Mouse (Mus musculus): ENCODE results near the gene Olfr1465. TPM values are rescaled to one million over a fixed set of nuclear protein-coding genes. Genes with fewer than 3 reads are reported as not detected.

Olfr1465 gene
- total RNA-seq (2021) = not detected
- polyA plus RNA-seq (2012; rRNA removed) = not detected in 2 replicates
- long read RNA-seq = 0 reads

- H3K9ac ChIP-seq (ENCODE audit: low read depth, low read length) = no peak within 1 kb of the TSS
Measured at GRCm38 (mm10) chr19:13315441-13315840, at the start of gene Olfr1465. Gene Olfr1465 (minus strand): TSS chr19:13315541.

GRCm38 (mm10) chr19:13361936-13362335 lies 46.6 kb upstream of the Olfr1465 start, which contains the start of gene Olfr1467:
Gene Olfr1467 (plus strand): TSS chr19:13362236.
- Histone ChIP-seq H3K4me1 (ENCODE audit: control insufficient read depth, insufficient read depth, low read length) (no peaks in the 10 kb centered on the region), H3K9ac (ENCODE audit: low read depth, low read length) (no peak within 1 kb of the TSS), H3K79me2 (replicated peaks; ENCODE audit: control insufficient read depth, insufficient read depth, low read length) (no peaks in the 10 kb centered on the region), H3K27ac (no peak within 1 kb of the TSS), H3K4me3 (no peak within 1 kb of the TSS), H3K27me3 (ENCODE audit: control insufficient read depth, insufficient read depth, low read length) (no peaks in the 10 kb centered on the region), H3K36me3 (ENCODE audit: control insufficient read depth, insufficient read depth, low read length) (no peaks in the 10 kb centered on the region)
- no peak for DNase-seq
- TF ChIP-seq POLR2A (IDR thresholded peaks at IDR 0.05; ENCODE audit: insufficient read depth, low read depth, low read length) (no peak), EP300 (IDR thresholded peaks at IDR 0.05; ENCODE audit: insufficient read depth, low read depth, low read length) (no peak), CTCF (IDR thresholded peaks at IDR 0.05) (no peak)
- 48% methylated on average over 2 of the region's 2 CpGs for WGBS
- intact Hi-C loops (cut with DNase I) = no loop called here

More at GRCm38 (mm10) chr19:13315441-13315840, at the start of gene Olfr1465:
- H3K27ac ChIP-seq = no peak within 1 kb of the TSS
- H3K79me2 ChIP-seq (replicated peaks; ENCODE audit: control insufficient read depth, insufficient read depth, low read length) = no peaks in the 10 kb centered on the region
- no peak within 1 kb of the TSS for H3K4me3 ChIP-seq
- no peaks in the 10 kb centered on the region for H3K27me3 ChIP-seq (ENCODE audit: control insufficient read depth, insufficient read depth, low read length)
- H3K36me3 ChIP-seq (ENCODE audit: control insufficient read depth, insufficient read depth, low read length) = no peaks in the 10 kb centered on the region
- intact Hi-C loops (cut with DNase I) = loop anchor here (5.0 kb wide), 1 partner anchor 33 kb away; no protein-coding TSS in a partner anchor
- TF ChIP-seq CTCF (IDR thresholded peaks at IDR 0.05) (no peak), POLR2A (IDR thresholded peaks at IDR 0.05; ENCODE audit: insufficient read depth, low read depth, low read length) (no peak), EP300 (IDR thresholded peaks at IDR 0.05; ENCODE audit: insufficient read depth, low read depth, low read length) (no peak)
- H3K4me1 ChIP-seq (ENCODE audit: control insufficient read depth, insufficient read depth, low read length) = no peaks in the 10 kb centered on the region
- DNase-seq = no peak

- Histone ChIP-seq H3K36me3 (ENCODE audit: control insufficient read depth, insufficient read depth, low read length) (no peaks in the 10 kb centered on the region), H3K27me3 (ENCODE audit: control insufficient read depth, insufficient read depth, low read length) (no peaks in the 10 kb centered on the region), H3K4me3 (no peak within 1 kb of the TSS), H3K4me1 (ENCODE audit: control insufficient read depth, insufficient read depth, low read length) (no peaks in the 10 kb centered on the region), H3K79me2 (replicated peaks; ENCODE audit: control insufficient read depth, insufficient read depth, low read length) (no peaks in the 10 kb centered on the region), H3K9ac (ENCODE audit: low read depth, low read length) (no peak within 1 kb of the TSS), H3K27ac (no peak within 1 kb of the TSS)
- WGBS = 78% methylated on average over 2 of the region's 2 CpGs
- TF ChIP-seq CTCF (IDR thresholded peaks at IDR 0.05) (no peak), POLR2A (IDR thresholded peaks at IDR 0.05; ENCODE audit: insufficient read depth, low read depth, low read length) (no peak), EP300 (IDR thresholded peaks at IDR 0.05; ENCODE audit: insufficient read depth, low read depth, low read length) (no peak)
- intact Hi-C loops (cut with DNase I) = no loop called here
- DNase-seq = no peak
Measured at GRCm38 (mm10) chr19:13338562-13338961, 23.2 kb upstream of the Olfr1465 start, which contains the start of gene Olfr1466. Gene Olfr1466 (plus strand): TSS chr19:13338862.

Other genes starting within 250 kb of the Olfr1465 start
- gene Olfr1457, start 217.7 kb downstream of the Olfr1465 start, total RNA-seq (2021) = not detected
- not detected in 2 replicates for gene Olfr1457, start 217.7 kb downstream of the Olfr1465 start, polyA plus RNA-seq (2012; rRNA removed)
- not detected for gene Olfr1458, start 208.8 kb downstream of the Olfr1465 start, total RNA-seq (2021)
- not detected in 2 replicates for gene Olfr1458, start 208.8 kb downstream of the Olfr1465 start, polyA plus RNA-seq (2012; rRNA removed)
- not detected for gene Olfr1459, start 166.0 kb downstream of the Olfr1465 start, total RNA-seq (2021)
- gene Olfr1459, start 166.0 kb downstream of the Olfr1465 start, polyA plus RNA-seq (2012; rRNA removed) = not detected in 2 replicates
- gene Olfr1461, start 152.5 kb downstream of the Olfr1465 start, total RNA-seq (2021) = not detected
- not detected in 2 replicates for gene Olfr1461, start 152.5 kb downstream of the Olfr1465 start, polyA plus RNA-seq (2012; rRNA removed)
- not detected for gene Olfr1462, start 129.8 kb downstream of the Olfr1465 start, total RNA-seq (2021)
- not detected in 2 replicates for gene Olfr1462, start 129.8 kb downstream of the Olfr1465 start, polyA plus RNA-seq (2012; rRNA removed)
- gene Olfr1463, start 84.2 kb downstream of the Olfr1465 start, total RNA-seq (2021) = not detected
- gene Olfr1463, start 84.2 kb downstream of the Olfr1465 start, polyA plus RNA-seq (2012; rRNA removed) = not detected in 2 replicates
- gene Olfr1466, start 23.3 kb upstream of the Olfr1465 start, total RNA-seq (2021) = not detected
- not detected in 2 replicates for gene Olfr1466, start 23.3 kb upstream of the Olfr1465 start, polyA plus RNA-seq (2012; rRNA removed)
- not detected for gene Olfr1467, start 46.7 kb upstream of the Olfr1465 start, total RNA-seq (2021)
- gene Olfr1467, start 46.7 kb upstream of the Olfr1465 start, polyA plus RNA-seq (2012; rRNA removed) = not detected in 2 replicates
- not detected for gene Olfr1469, start 92.3 kb upstream of the Olfr1465 start, total RNA-seq (2021)
- gene Olfr1469, start 92.3 kb upstream of the Olfr1465 start, polyA plus RNA-seq (2012; rRNA removed) = not detected in 2 replicates
- not detected for gene Olfr1471, start 127.9 kb upstream of the Olfr1465 start, total RNA-seq (2021)
- not detected in 2 replicates for gene Olfr1471, start 127.9 kb upstream of the Olfr1465 start, polyA plus RNA-seq (2012; rRNA removed)
- not detected for gene Olfr1472, start 140.5 kb upstream of the Olfr1465 start, total RNA-seq (2021)
- not detected in 2 replicates for gene Olfr1472, start 140.5 kb upstream of the Olfr1465 start, polyA plus RNA-seq (2012; rRNA removed)
- not detected for gene Olfr1474, start 154.0 kb upstream of the Olfr1465 start, total RNA-seq (2021)
- not detected in 2 replicates for gene Olfr1474, start 154.0 kb upstream of the Olfr1465 start, polyA plus RNA-seq (2012; rRNA removed)
- gene Olfr1475, start 164.7 kb upstream of the Olfr1465 start, total RNA-seq (2021) = not detected
- not detected in 2 replicates for gene Olfr1475, start 164.7 kb upstream of the Olfr1465 start, polyA plus RNA-seq (2012; rRNA removed)
- not detected for gene Olfr1477, start 185.0 kb upstream of the Olfr1465 start, total RNA-seq (2021)
- gene Olfr1477, start 185.0 kb upstream of the Olfr1465 start, polyA plus RNA-seq (2012; rRNA removed) = not detected in 2 replicates
- gene Olfr1480, start 212.4 kb upstream of the Olfr1465 start, total RNA-seq (2021) = not detected
- gene Olfr1480, start 212.4 kb upstream of the Olfr1465 start, polyA plus RNA-seq (2012; rRNA removed) = not detected in 2 replicates